Mouse (Mus musculus): ENCODE data around the gene Glmn. TPM values are rescaled to one million over a fixed set of nuclear protein-coding genes. Genes with fewer than 3 reads are reported as not detected.

The Glmn gene
- polyA plus RNA-seq, 1 experiment from 2014 or later = 32.8 TPM

GRCm38 (mm10) chr5:107528856-107529255 is 68.8 kb downstream of the Glmn start:
- Histone ChIP-seq H3K36me3 (ENCODE audit: control insufficient read depth, insufficient read depth, low read length) (no peaks in the 10 kb centered on the region), H3K9ac (ENCODE audit: low read depth, low read length) (no peak overlapping the region), H3K27me3 (replicated peaks; ENCODE audit: control insufficient read depth, insufficient read depth, low read length) (no peaks in the 10 kb centered on the region), H3K4me2 (ENCODE audit: low read length) (no peak overlapping the region), H3K27ac (ENCODE audit: low read depth, low read length) (no peak overlapping the region), H3K9me3 (ENCODE audit: control insufficient read depth, low read length) (no peaks in the 10 kb centered on the region), H3K4me3 (ENCODE audit: low read length) (no peak overlapping the region), H3K4me1 (ENCODE audit: control insufficient read depth, insufficient read depth, low read depth, low read length) (no peaks in the 10 kb centered on the region)
- WGBS = 92% methylated on average over 3 of the region's 3 CpGs
- no peak for ATAC-seq

DNA sequence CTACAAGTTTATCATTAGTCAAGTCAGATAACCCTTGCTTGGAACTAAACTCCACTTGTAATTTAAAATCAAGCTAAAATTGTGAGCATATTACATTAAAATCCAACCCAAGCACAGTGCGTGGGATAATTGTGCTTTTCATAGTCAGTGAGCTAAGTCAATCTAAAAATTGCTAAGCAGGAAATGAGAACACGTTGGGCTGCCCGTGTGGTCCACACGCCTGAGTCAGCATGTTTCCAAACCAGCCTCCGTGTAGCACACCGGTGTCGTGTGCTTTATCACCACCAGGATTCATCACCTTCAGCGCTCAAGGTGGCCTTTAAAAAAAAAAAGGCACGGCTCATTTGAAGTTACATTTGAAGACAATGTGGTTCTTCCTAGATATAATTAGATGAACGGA is 73.4 kb downstream of the Glmn start:
- no peak overlapping the region for H3K4me2 ChIP-seq (ENCODE audit: low read length)
- no peak overlapping the region for H3K9ac ChIP-seq (ENCODE audit: low read depth, low read length)
- no peak overlapping the region for H3K4me3 ChIP-seq (ENCODE audit: low read length)
- no peak for ATAC-seq
- no peaks in the 10 kb centered on the region for H3K9me3 ChIP-seq (ENCODE audit: control insufficient read depth, low read length)
- no peaks in the 10 kb centered on the region for H3K36me3 ChIP-seq (ENCODE audit: control insufficient read depth, insufficient read depth, low read length)
- H3K4me1 ChIP-seq (ENCODE audit: control insufficient read depth, insufficient read depth, low read depth, low read length) = no peaks in the 10 kb centered on the region
- WGBS = 83% methylated on average over 10 of the region's 10 CpGs
- no peak overlapping the region for H3K27ac ChIP-seq (ENCODE audit: low read depth, low read length)
- H3K27me3 ChIP-seq (replicated peaks; ENCODE audit: control insufficient read depth, insufficient read depth, low read length) = no peaks in the 10 kb centered on the region

DNA sequence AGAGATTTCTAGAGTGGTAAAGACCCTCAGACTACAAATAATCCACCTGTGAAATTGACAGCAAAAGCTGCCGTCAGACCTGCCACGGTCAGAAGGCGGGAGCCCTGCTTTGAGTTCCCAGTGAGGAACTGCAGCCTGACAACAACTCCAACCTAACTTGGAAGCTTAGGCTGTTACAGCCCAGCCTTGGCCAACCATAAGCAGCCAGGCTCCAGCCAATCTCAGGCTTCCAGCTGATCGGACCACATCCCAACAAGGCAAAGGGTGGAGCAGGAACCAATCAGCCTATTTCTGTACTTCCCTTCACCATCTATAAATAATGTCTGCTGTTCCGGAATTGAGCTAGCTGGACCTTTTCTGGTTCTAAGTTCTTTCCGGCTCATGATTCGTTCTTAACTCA is 75.8 kb downstream of the Glmn start:
- Histone ChIP-seq H3K4me1 (ENCODE audit: control insufficient read depth, insufficient read depth, low read depth, low read length) (no peaks in the 10 kb centered on the region), H3K9me3 (ENCODE audit: control insufficient read depth, low read length) (no peaks in the 10 kb centered on the region), H3K36me3 (ENCODE audit: control insufficient read depth, insufficient read depth, low read length) (no peaks in the 10 kb centered on the region), H3K9ac (ENCODE audit: low read depth, low read length) (no peak overlapping the region), H3K27me3 (replicated peaks; ENCODE audit: control insufficient read depth, insufficient read depth, low read length) (no peaks in the 10 kb centered on the region), H3K27ac (ENCODE audit: low read depth, low read length) (no peak overlapping the region), H3K4me2 (ENCODE audit: low read length) (no peak overlapping the region), H3K4me3 (ENCODE audit: low read length) (no peak overlapping the region)
- no peak for ATAC-seq
- WGBS = 86% methylated on average over 7 of the region's 7 CpGs

DNA sequence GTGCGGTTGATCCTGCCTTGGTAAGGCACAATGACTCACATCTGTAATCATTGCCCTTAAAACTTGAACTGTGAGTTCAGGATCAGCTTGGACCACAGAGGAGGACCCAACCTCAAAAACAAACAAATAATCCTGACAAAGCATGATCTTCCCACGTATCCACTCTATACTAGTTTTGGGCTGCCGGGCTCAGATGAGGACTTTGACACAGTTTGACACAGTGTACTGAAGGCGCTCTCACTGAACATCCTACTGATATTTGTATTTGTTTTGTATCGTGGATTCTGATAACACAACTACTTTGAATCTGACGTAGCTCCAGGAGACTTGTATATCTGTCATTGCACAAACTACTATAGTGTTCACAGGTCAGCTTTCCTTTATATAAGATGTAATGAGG is 76.3 kb downstream of the Glmn start:
- no peak overlapping the region for H3K9ac ChIP-seq (ENCODE audit: low read depth, low read length)
- WGBS = 93% methylated on average over 6 of the region's 6 CpGs
- no peak for ATAC-seq
- H3K27ac ChIP-seq (ENCODE audit: low read depth, low read length) = no peak overlapping the region
- H3K36me3 ChIP-seq (ENCODE audit: control insufficient read depth, insufficient read depth, low read length) = no peaks in the 10 kb centered on the region
- no peaks in the 10 kb centered on the region for H3K9me3 ChIP-seq (ENCODE audit: control insufficient read depth, low read length)
- H3K4me3 ChIP-seq (ENCODE audit: low read length) = no peak overlapping the region
- no peak overlapping the region for H3K4me2 ChIP-seq (ENCODE audit: low read length)
- no peaks in the 10 kb centered on the region for H3K4me1 ChIP-seq (ENCODE audit: control insufficient read depth, insufficient read depth, low read depth, low read length)
- no peaks in the 10 kb centered on the region for H3K27me3 ChIP-seq (replicated peaks; ENCODE audit: control insufficient read depth, insufficient read depth, low read length)

- Histone ChIP-seq H3K4me2 (ENCODE audit: low read length) (no peak overlapping the region), H3K36me3 (ENCODE audit: control insufficient read depth, insufficient read depth, low read length) (no peaks in the 10 kb centered on the region), H3K9me3 (ENCODE audit: control insufficient read depth, low read length) (no peaks in the 10 kb centered on the region), H3K4me1 (ENCODE audit: control insufficient read depth, insufficient read depth, low read depth, low read length) (no peaks in the 10 kb centered on the region), H3K27me3 (replicated peaks; ENCODE audit: control insufficient read depth, insufficient read depth, low read length) (no peaks in the 10 kb centered on the region), H3K9ac (ENCODE audit: low read depth, low read length) (no peak overlapping the region), H3K4me3 (ENCODE audit: low read length) (no peak overlapping the region), H3K27ac (ENCODE audit: low read depth, low read length) (no peak overlapping the region)
- 0 out of 2 replicates have a peak, but pooled peaks have one; percentile 64 for ATAC-seq
- 78% methylated on average over 4 of the region's 4 CpGs for WGBS
Measured at GRCm38 (mm10) chr5:107518602-107519001, 79.1 kb downstream of the Glmn start.

- 93% methylated on average over 1 of the region's 1 CpGs for WGBS
- no peaks in the 10 kb centered on the region for H3K27me3 ChIP-seq (replicated peaks; ENCODE audit: control insufficient read depth, insufficient read depth, low read length)
- no peaks in the 10 kb centered on the region for H3K4me1 ChIP-seq (ENCODE audit: control insufficient read depth, insufficient read depth, low read depth, low read length)
- no peaks in the 10 kb centered on the region for H3K9me3 ChIP-seq (ENCODE audit: control insufficient read depth, low read length)
- no peak overlapping the region for H3K4me2 ChIP-seq (ENCODE audit: low read length)
- H3K27ac ChIP-seq (ENCODE audit: low read depth, low read length) = no peak overlapping the region
- no peak overlapping the region for H3K4me3 ChIP-seq (ENCODE audit: low read length)
- H3K36me3 ChIP-seq (ENCODE audit: control insufficient read depth, insufficient read depth, low read length) = 0 out of 2 replicates have a peak, but pooled peaks cover under 1% of the 10 kb centered on the region
- ATAC-seq = no peak
- H3K9ac ChIP-seq (ENCODE audit: low read depth, low read length) = no peak overlapping the region
Measured at GRCm38 (mm10) chr5:107516087-107516486, 81.6 kb downstream of the Glmn start.

GRCm38 (mm10) chr5:107515453-107515852 is 82.2 kb downstream of the Glmn start:
- H3K36me3 ChIP-seq (ENCODE audit: control insufficient read depth, insufficient read depth, low read length) = peaks cover 4% of the 10 kb centered on the region
- H3K4me1 ChIP-seq (ENCODE audit: control insufficient read depth, insufficient read depth, low read depth, low read length) = no peaks in the 10 kb centered on the region
- no peak overlapping the region for H3K27ac ChIP-seq (ENCODE audit: low read depth, low read length)
- WGBS = 97% methylated on average over 3 of the region's 3 CpGs
- ATAC-seq = no peak
- no peak overlapping the region for H3K4me2 ChIP-seq (ENCODE audit: low read length)
- H3K9me3 ChIP-seq (ENCODE audit: control insufficient read depth, low read length) = no peaks in the 10 kb centered on the region
- H3K9ac ChIP-seq (ENCODE audit: low read depth, low read length) = no peak overlapping the region
- no peaks in the 10 kb centered on the region for H3K27me3 ChIP-seq (replicated peaks; ENCODE audit: control insufficient read depth, insufficient read depth, low read length)
- no peak overlapping the region for H3K4me3 ChIP-seq (ENCODE audit: low read length)

- Histone ChIP-seq H3K27ac (ENCODE audit: low read depth, low read length) (no peak overlapping the region), H3K4me2 (ENCODE audit: low read length) (no peak overlapping the region), H3K36me3 (ENCODE audit: control insufficient read depth, insufficient read depth, low read length) (peaks cover 9% of the 10 kb centered on the region), H3K27me3 (replicated peaks; ENCODE audit: control insufficient read depth, insufficient read depth, low read length) (no peaks in the 10 kb centered on the region), H3K9ac (ENCODE audit: low read depth, low read length) (no peak overlapping the region), H3K9me3 (ENCODE audit: control insufficient read depth, low read length) (no peaks in the 10 kb centered on the region), H3K4me1 (ENCODE audit: control insufficient read depth, insufficient read depth, low read depth, low read length) (no peaks in the 10 kb centered on the region), H3K4me3 (ENCODE audit: low read length) (no peak overlapping the region)
- WGBS = 54% methylated on average over 7 of the region's 7 CpGs
- no peak for ATAC-seq
Measured at GRCm38 (mm10) chr5:107513583-107513982, 84.1 kb downstream of the Glmn start.

DNA sequence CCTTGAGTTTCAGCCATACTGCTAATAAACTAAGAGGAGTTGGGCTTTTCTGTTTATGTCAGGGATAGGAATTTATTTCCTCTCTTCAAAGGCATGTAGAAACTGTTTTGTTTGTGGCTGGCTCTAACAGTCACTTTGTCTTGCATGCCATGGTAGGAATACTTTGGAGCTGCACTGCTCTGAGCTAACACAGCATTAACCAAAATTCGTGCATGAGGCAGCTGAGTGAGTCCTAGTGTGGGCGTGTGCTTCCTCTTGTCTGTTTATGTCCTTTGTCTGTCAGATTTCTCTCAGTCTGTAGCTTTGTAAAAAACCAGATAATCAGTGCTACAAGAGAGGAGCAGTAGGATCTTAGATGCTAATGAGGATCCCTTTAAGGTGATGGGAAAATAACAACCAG is 86.4 kb downstream of the Glmn start:
- ATAC-seq = no peak
- H3K4me3 ChIP-seq (ENCODE audit: low read length) = no peak overlapping the region
- no peaks in the 10 kb centered on the region for H3K27me3 ChIP-seq (replicated peaks; ENCODE audit: control insufficient read depth, insufficient read depth, low read length)
- H3K27ac ChIP-seq (ENCODE audit: low read depth, low read length) = no peak overlapping the region
- WGBS = 58% methylated on average over 2 of the region's 2 CpGs
- no peaks in the 10 kb centered on the region for H3K9me3 ChIP-seq (ENCODE audit: control insufficient read depth, low read length)
- peaks cover 14% of the 10 kb centered on the region for H3K36me3 ChIP-seq (ENCODE audit: control insufficient read depth, insufficient read depth, low read length)
- no peak overlapping the region for H3K9ac ChIP-seq (ENCODE audit: low read depth, low read length)
- H3K4me2 ChIP-seq (ENCODE audit: low read length) = no peak overlapping the region
- no peaks in the 10 kb centered on the region for H3K4me1 ChIP-seq (ENCODE audit: control insufficient read depth, insufficient read depth, low read depth, low read length)

GRCm38 (mm10) chr5:107510503-107510902 is 87.2 kb downstream of the Glmn start:
- H3K9me3 ChIP-seq (ENCODE audit: control insufficient read depth, low read length) = no peaks in the 10 kb centered on the region
- H3K4me3 ChIP-seq (ENCODE audit: low read length) = no peak overlapping the region
- no peak overlapping the region for H3K27ac ChIP-seq (ENCODE audit: low read depth, low read length)
- WGBS = 88% methylated on average over 10 of the region's 10 CpGs
- no peak for ATAC-seq
- H3K4me2 ChIP-seq (ENCODE audit: low read length) = no peak overlapping the region
- peaks cover 17% of the 10 kb centered on the region for H3K36me3 ChIP-seq (ENCODE audit: control insufficient read depth, insufficient read depth, low read length)
- H3K27me3 ChIP-seq (replicated peaks; ENCODE audit: control insufficient read depth, insufficient read depth, low read length) = no peaks in the 10 kb centered on the region
- H3K9ac ChIP-seq (ENCODE audit: low read depth, low read length) = no peak overlapping the region
- H3K4me1 ChIP-seq (ENCODE audit: control insufficient read depth, insufficient read depth, low read depth, low read length) = no peaks in the 10 kb centered on the region

Measured in hindbrain, embryonic 16.5 days (tissue).